Mouse (Mus musculus) bone marrow macrophage, adult 2 months (primary cell): ENCODE data around the gene Crybb1. TPM values are rescaled to one million over a fixed set of nuclear protein-coding genes. Genes with fewer than 3 reads are reported as not detected.

Source experiments
- H3K27ac ChIP-seq: 2 replicates; pipeline ENCODE4 v1.5.1; 2012; ENCODE audit warnings: low read depth, low read length; ENCODE audit not compliant: insufficient read depth
- H3K4me1 ChIP-seq: 2 replicates; pipeline ENCODE4 v1.6.1; 2012; ENCODE audit warnings: low read length; ENCODE audit not compliant: control insufficient read depth, insufficient read depth
- H3K4me3 ChIP-seq: 2 replicates; pipeline ENCODE4 v1.5.1; 2012; ENCODE audit warnings: mild to moderate bottlenecking, low read length, moderate library complexity; ENCODE audit not compliant: insufficient read depth
- CTCF ChIP-seq: IDR thresholded peaks from 2 replicates; pipeline ENCODE4 v1.5.1; 2012; ENCODE audit warnings: low read depth, mild to moderate bottlenecking, low read length, moderate library complexity
- POLR2A ChIP-seq: IDR thresholded peaks from 2 replicates; pipeline ENCODE4 v1.6.1; 2012; ENCODE audit warnings: mild to moderate bottlenecking, low read depth, low read length, borderline replicate concordance
- polyA plus RNA-seq: library from polyadenylated mRNA; stranded (reverse); fragments of >200 nt; gene quantifications from 2 replicates; pipeline ENCODE4 v1.2.4, GENCODE M21; 2012; ENCODE audit not compliant: missing spikeins, insufficient read depth, insufficient read length

The Crybb1 gene
- polyA plus RNA-seq, 1 experiment, result not detected

- Histone ChIP-seq H3K4me3 (no peak overlapping the region), H3K27ac (no peak overlapping the region), H3K4me1 (peaks cover 33% of the 10 kb centered on the region)
- no peak for TF ChIP-seq POLR2A
- TF ChIP-seq CTCF, result no peak
These were observed 46.1 kb downstream of the Crybb1 start for GRCm38 (mm10) chr5:112301694-112302093.

DNA sequence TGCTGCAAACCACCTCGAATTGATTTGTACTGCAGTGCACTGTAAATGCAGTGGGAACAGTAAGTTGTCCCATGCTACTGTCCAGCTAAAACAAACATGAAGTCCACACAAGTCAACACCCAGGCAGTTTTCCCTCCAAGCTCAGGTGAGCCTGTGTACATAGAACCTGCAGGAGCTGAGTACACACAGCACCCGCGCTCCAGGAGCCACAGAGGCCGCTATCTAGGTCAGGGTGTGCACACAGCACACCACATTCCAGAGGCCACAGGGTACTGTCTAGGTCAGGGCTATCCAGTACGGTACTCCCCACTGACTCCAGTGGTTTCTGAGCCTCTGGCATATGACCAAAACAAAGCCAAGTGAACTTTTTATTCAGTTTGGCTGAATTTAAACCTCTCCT lies 46.7 kb downstream of the Crybb1 start:
- H3K4me3 ChIP-seq, result no peak overlapping the region
- peaks cover 26% of the 10 kb centered on the region for H3K4me1 ChIP-seq
- H3K27ac ChIP-seq, result no peak overlapping the region
- TF ChIP-seq POLR2A (no peak), CTCF (no peak)

DNA sequence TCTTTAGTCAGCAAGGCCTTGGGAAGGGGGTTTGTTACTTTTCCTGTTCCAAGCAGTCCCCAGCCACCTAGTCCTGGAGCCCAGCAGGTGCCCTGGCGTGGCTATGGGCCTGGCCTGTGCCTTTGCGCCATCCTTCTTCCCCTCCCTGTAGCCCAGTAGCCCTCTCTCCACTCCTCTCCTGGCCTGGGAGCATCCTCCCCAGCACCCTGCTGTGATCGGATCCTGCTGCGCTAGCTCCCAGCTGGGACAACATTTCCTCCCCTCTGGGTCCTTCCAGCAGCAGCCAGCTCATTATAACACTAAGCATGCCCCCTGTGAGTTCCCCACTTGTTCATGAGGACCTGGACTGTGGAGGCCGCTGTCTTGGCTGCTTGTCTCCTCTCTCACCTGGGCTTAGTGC lies 50.2 kb downstream of the Crybb1 start:
- no peak overlapping the region for H3K4me3 ChIP-seq
- no peaks in the 10 kb centered on the region for H3K4me1 ChIP-seq
- TF ChIP-seq POLR2A (no peak), CTCF (no peak)
- no peak overlapping the region for H3K27ac ChIP-seq

DNA sequence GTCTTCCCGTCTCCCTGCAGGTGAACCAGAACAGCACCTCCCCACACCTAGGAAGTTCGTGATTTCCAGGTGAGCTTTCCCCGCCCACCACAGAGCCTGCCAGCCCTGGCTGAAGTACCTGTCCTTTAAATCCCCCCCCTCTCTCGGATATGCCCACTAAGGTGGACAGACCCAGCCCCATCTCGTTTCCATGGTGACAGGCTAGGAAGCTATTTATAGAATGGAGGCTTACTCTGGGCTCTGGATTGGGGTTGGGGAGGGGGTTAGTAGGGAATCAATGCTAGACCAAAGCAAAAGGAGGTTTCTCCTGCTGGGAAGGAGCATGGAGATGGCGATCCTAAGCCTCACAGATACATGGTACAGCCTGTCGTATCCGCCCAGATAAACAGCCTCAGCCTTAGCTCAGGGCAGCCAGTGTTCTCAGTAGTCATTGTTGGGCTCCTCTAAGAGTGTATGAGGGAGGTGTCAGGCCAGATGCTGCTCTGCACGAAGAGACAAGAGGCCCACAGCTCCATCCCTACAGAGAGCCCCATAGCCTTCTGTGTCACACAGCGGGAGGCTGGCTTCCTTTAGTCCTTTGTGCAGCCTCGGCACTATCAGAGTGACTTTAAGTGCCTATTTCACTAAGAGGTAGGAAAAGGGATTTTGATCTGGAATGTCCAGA lies 57.7 kb downstream of the Crybb1 start:
- H3K27ac ChIP-seq, result no peak overlapping the region
- no peak overlapping the region for H3K4me3 ChIP-seq
- H3K4me1 ChIP-seq, result no peaks in the 10 kb centered on the region
- TF ChIP-seq CTCF (no peak), POLR2A (no peak)

- no peak overlapping the region for H3K27ac ChIP-seq
- no peak overlapping the region for H3K4me3 ChIP-seq
- TF ChIP-seq POLR2A, result no peak
- no peak for TF ChIP-seq CTCF
- H3K4me1 ChIP-seq, result no peaks in the 10 kb centered on the region
These were observed 60.9 kb downstream of the Crybb1 start for GRCm38 (mm10) chr5:112316468-112316867.

GRCm38 (mm10) chr5:112317328-112317727 lies 61.7 kb downstream of the Crybb1 start:
- H3K27ac ChIP-seq, result no peak overlapping the region
- TF ChIP-seq POLR2A (no peak), CTCF (no peak)
- no peaks in the 10 kb centered on the region for H3K4me1 ChIP-seq
- H3K4me3 ChIP-seq, result no peak overlapping the region

Other genes with a start within 250 kb of the Crybb1 start
- gene Cryba4, start 3.3 kb upstream of the Crybb1 start, polyA plus RNA-seq, result 3.0 and 4.7 TPM in 2 replicates
- gene Tpst2, start 20.9 kb downstream of the Crybb1 start, polyA plus RNA-seq, result 42.1 and 50.1 TPM in 2 replicates
- gene Tfip11, start 70.5 kb downstream of the Crybb1 start, polyA plus RNA-seq, result 26.4 and 28.4 TPM in 2 replicates
- 32.3 and 37.4 TPM in 2 replicates for gene Srrd, start 87.2 kb downstream of the Crybb1 start, polyA plus RNA-seq
- 22.7 and 24.3 TPM in 2 replicates for gene Hps4, start 87.3 kb downstream of the Crybb1 start, polyA plus RNA-seq
- gene Gm6583, start 100.2 kb downstream of the Crybb1 start, polyA plus RNA-seq, result not detected in 2 replicates
- gene Asphd2, start 139.1 kb downstream of the Crybb1 start, polyA plus RNA-seq, result not detected in 2 replicates
- gene Gm6588, start 193.6 kb downstream of the Crybb1 start, polyA plus RNA-seq, result not detected in 2 replicates